Comparison of ENCODE assay signal across 9 mouse cellular contexts in the genomic region with DNA sequence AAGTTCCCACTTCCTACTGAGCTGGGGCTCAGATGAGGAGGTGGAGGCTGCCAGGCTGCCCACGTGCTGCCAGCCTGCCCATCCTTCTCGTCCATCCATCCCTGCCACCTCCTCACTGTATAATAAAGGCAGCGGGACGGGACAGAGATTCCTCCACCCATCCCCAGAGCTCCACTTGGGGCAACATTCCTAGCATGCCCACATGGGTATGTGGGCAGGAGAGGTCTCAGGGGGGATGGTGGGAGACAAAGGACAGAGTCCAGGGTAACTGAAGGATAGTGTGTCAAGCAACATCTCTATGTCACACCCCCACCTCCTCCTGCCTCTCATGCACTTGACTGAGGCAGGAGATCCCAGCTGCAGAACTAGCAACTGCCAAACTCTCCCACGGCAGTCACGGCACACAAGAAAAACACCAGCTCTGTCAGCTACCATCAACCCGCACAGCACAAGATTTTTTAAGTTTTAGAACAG. TPM values are rescaled to one million over a fixed set of nuclear protein-coding genes. Genes with fewer than 3 reads are reported as not detected.
DNase-seq lines count a peak whose midpoint lies in the region; ATAC-seq and TF ChIP-seq lines count a peak whose summit lies in the region.
"Had no signal": no experiment of that assay in that cellular context is flagged by ENCODE, and none has a peak within 500 bp of the region (broad histone marks: within the 10 kb centered on the region; RNA-seq: fewer than 3 reads in every experiment).

No protein-coding gene starts in this region.

- H3K9ac ChIP-seq in heart, embryonic 16.5 days (ENCODE audit: low read length): peak overlapping the region; percentile 34; the same call in 1 of the 2 replicates

- no peak for TF ChIP-seq CTCF in Patski (IDR thresholded peaks at IDR 0.05)

- H3K36me3 ChIP-seq in heart, embryonic 16.5 days (ENCODE audit: control insufficient read depth, insufficient read depth): no peaks in the 10 kb centered on the region

- in situ Hi-C loops in Patski (cut with MboI; ENCODE audit: low pct_unique_long_range_greater_than_20kb): no loop called here

- H3K27ac ChIP-seq in heart, embryonic 16.5 days (ENCODE audit: low read length): peak overlapping the region; percentile 23

- ATAC-seq in heart, embryonic 16.5 days (replicated peaks; ENCODE audit: extremely low read depth, insufficient read depth, low FRiP score): no peak
- peak; percentile 88 for ATAC-seq in Patski
- ATAC-seq in megakaryocyte-erythroid progenitor cell, adult 5-6 weeks (replicated peaks; ENCODE audit: low FRiP score, low TSS enrichment, poor library complexity, severe bottlenecking): no peak

- intact Hi-C loops in left cerebral cortex, postnatal 4 days (cut with DNase I): loop anchor here (10.0 kb wide), 1 partner anchor 50 kb away; the partner anchor contains the start of gene Smurf1

- WGBS in heart, embryonic 16.5 days: 17% methylated on average over 7 of the region's 7 CpGs

- CTCF ChIA-PET in Patski (lab: Charles Lee): interaction anchor here (1.2 to 4.3 kb wide), 7 partner anchors 9 to 57 kb away, joined by 3 to 33 read pairs (median 5); partner anchors contain the start of gene Smurf1

- peaks cover 48% of the 10 kb centered on the region for H3K4me1 ChIP-seq in heart, embryonic 16.5 days (ENCODE audit: control insufficient read depth, insufficient read depth, low read length)

- H3K9me3 ChIP-seq in heart, embryonic 16.5 days (replicated peaks; ENCODE audit: control insufficient read depth, low read length): no peaks in the 10 kb centered on the region

- H3K4me3 ChIP-seq in heart, embryonic 16.5 days (ENCODE audit: low read length): no peak overlapping the region

- no peak for DNase-seq in heart, adult 9 months (ENCODE audit: low spot score in 2 of 2)
- peak; percentile 37 for DNase-seq in Patski (ENCODE audit: low read depth, low spot score)
- DNase-seq in frontal cortex, postnatal 36 days (ENCODE audit: low spot score in 2 of 2): peak; percentile 66 to 83
- peak; percentile 37 for DNase-seq in left cerebral cortex, postnatal 4 days
- DNase-seq in lung, postnatal 14 days: no peak
- no peak for DNase-seq in embryo, embryonic 9.5 days (ENCODE audit: extremely low spot score)
- DNase-seq: lung, adult 18-20 months had no signal

- peak overlapping the region; percentile 34; the same call in 1 of the 2 replicates for H3K4me2 ChIP-seq in heart, embryonic 16.5 days (ENCODE audit: low read depth, low read length)

- no peaks in the 10 kb centered on the region for H3K27me3 ChIP-seq in heart, embryonic 16.5 days (ENCODE audit: control insufficient read depth, insufficient read depth, low read length)
- no peaks in the 10 kb centered on the region for H3K27me3 ChIP-seq in Patski

- POLR2A ChIA-PET in Patski (lab: Charles Lee): interaction anchor here (0.7 to 4.1 kb wide), 4 partner anchors 16 to 64 kb away, joined by 3 to 14 read pairs (median 6); partner anchors contain the start of gene Smurf1

RNA-seq across cellular contexts. Expression of gene Smurf1, which starts 51.2 kb away (rescaled TPM):
- 9.3 and 13.5 TPM in 2 replicates for polyA plus RNA-seq in heart, embryonic 16.5 days (2015; fragmentation: Nextera tagmentation; extraction: Ambion mirVana)
- 50.0 TPM for polyA plus RNA-seq in Patski (2021)
- total RNA-seq in left cerebral cortex, postnatal 4 days (2021): 10 to 100 TPM; 59.3 to 60.2 TPM
- total RNA-seq in megakaryocyte-erythroid progenitor cell, adult 5-6 weeks (2014; fragmentation: Nextera tagmentation): 1.9 and 4.1 TPM in 2 replicates
- 1.0 and 5.1 TPM in 2 replicates for total RNA-seq in megakaryocyte-erythroid progenitor cell, adult 5-6 weeks (2017)

Comparison
In these comparisons a context has a peak if more than half of its experiments do, and no peak if none do; other contexts are left out.
1. DNase-seq: peak in Patski (single experiment), frontal cortex, postnatal 36 days (2 of 2) and left cerebral cortex, postnatal 4 days (single experiment); none in heart, adult 9 months (0 of 2), lung, postnatal 14 days (single experiment) and embryo, embryonic 9.5 days (single experiment).
2. RNA of gene Smurf1, which starts 51.2 kb away (total RNA-seq): 59.3 to 60.2 TPM in left cerebral cortex, postnatal 4 days; 1.0 to 5.1 TPM in megakaryocyte-erythroid progenitor cell, adult 5-6 weeks; every median in the first group is over 4 times any median in the second.